Mouse (Mus musculus): ENCODE results near the gene Mgat5.

DNA sequence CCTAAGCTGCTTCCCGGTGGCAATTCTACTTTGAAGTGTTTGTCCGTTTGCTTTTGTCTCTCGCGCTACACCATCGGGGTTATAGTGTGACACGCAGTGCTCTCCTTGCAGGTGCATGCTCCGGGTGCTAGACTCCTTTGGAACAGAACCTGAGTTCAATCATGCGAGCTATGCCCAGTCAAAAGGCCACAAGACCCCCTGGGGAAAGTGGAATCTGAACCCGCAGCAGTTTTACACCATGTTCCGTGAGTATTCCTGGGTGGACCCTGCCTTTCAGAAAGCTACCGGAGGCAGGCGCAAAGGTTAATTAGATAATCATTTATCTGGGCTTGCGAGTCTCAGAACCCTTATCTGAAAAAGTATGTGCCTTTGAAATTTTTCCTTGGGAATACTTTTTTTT lies 192.6 kb downstream of the Mgat5 start:
- no peak for TF ChIP-seq CTCF (conservative IDR thresholded peaks at IDR 0.05; ENCODE audit: insufficient read depth, insufficient read length, low read depth, low read length)
- no peak for TF ChIP-seq POLR2A (IDR thresholded peaks at IDR 0.05; ENCODE audit: low read depth, low read length)
